Mouse (Mus musculus) lung, embryonic 14.5 days (tissue): ENCODE measurements around the gene Hist1h1d. TPM values are rescaled to one million over a fixed set of nuclear protein-coding genes. Genes with fewer than 3 reads are reported as not detected.

Experiments used
- ATAC-seq: fragments of 200-750 bp; cut with Nextera tagmentation; 2 replicates; pipeline ENCODE4 v1.8.0; 2017; ENCODE audit warnings: mild to moderate bottlenecking, moderate TSS enrichment, moderate library complexity; ENCODE audit not compliant: insufficient read depth
- DNase-seq: peaks from one replicate; pipeline ENCODE4 v3.0.0-alpha.2; 2015
- H3K27ac ChIP-seq: fragments of 300-500 bp; sonication (generic); 2 replicates; pipeline ENCODE4 v1.5.1; 2014; ENCODE audit warnings: low read depth, mild to moderate bottlenecking, moderate library complexity
- H3K27me3 ChIP-seq: fragments of 300-500 bp; sonication (generic); 2 replicates; pipeline ENCODE4 v1.6.1; 2014; ENCODE audit warnings: low read length, control low read depth; ENCODE audit not compliant: insufficient read depth
- H3K36me3 ChIP-seq: fragments of 300-500 bp; sonication (generic); 2 replicates; pipeline ENCODE4 v1.6.1; 2014; ENCODE audit warnings: control low read depth; ENCODE audit not compliant: insufficient read depth
- H3K4me1 ChIP-seq: fragments of 300-500 bp; sonication (generic); 2 replicates; pipeline ENCODE4 v1.6.1; 2014; ENCODE audit warnings: antibody characterized with exemption, control low read depth; ENCODE audit not compliant: insufficient read depth
- H3K4me2 ChIP-seq: fragments of 300-500 bp; sonication (generic); 2 replicates; pipeline ENCODE4 v1.6.1; 2014; ENCODE audit warnings: mild to moderate bottlenecking
- H3K4me3 ChIP-seq: fragments of 300-500 bp; sonication (generic); 2 replicates; pipeline ENCODE4 v1.5.1; 2014; ENCODE audit warnings: low read depth, low read length
- H3K9ac ChIP-seq: fragments of 300-500 bp; sonication (generic); 2 replicates; pipeline ENCODE4 v1.6.1; 2014
- H3K9me3 ChIP-seq: fragments of 300-500 bp; sonication (generic); 2 replicates; pipeline ENCODE4 v1.6.1; 2016; ENCODE audit warnings: low read depth, low read length, control low read depth
- CTCF ChIP-seq: IDR thresholded peaks from 2 replicates; pipeline ENCODE4 v1.5.1; 2016; ENCODE audit warnings: antibody characterized with exemption, low read depth
- WGBS: fragments of 180-500 bp; shearing (Covaris S2); extraction: QIAGEN DNeasy Blood & Tissue Kit; methylation state at CpG from one replicate; pipeline ENCODE4 v1.1.7; 2014; 5-methylcytosine and 5-hydroxymethylcytosine counted together
- polyA plus RNA-seq: library from polyadenylated mRNA; unstranded; fragments of >200 nt; fragmentation: Nextera tagmentation; extraction: Ambion mirVana; gene quantifications from 2 replicates; pipeline ENCODE4 v1.2.1, GENCODE M21; 2014

The Hist1h1d gene
- polyA plus RNA-seq, 1 experiment from 2014 or later, result 0.99 TPM

DNA sequence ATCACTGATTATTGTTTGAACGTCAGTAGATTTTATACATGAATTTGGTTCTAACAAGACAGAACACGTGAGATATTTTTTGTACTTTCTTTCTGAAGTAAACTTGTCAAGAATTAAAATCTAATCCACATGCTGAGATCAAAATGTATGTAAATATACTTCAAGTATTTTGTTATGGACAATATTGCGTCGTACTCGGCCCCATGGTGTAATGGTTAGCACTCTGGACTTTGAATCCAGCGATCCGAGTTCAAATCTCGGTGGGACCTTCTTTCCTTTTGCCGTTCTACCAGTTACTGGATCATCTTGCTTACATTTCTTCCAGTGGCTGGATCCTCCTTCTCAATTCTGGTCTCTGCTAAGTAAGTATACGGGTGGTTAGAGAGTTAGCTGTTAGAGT is 33.6 kb upstream of the Hist1h1d start:
- H3K27me3 ChIP-seq, result no peaks in the 10 kb centered on the region
- DNase-seq (peak; percentile 97), ATAC-seq (peak; percentile 53)
- H3K4me2 ChIP-seq, result peak overlapping the region; percentile 96
- WGBS, result 0% methylated on average over 10 of the region's 10 CpGs
- H3K9ac ChIP-seq, result 0 out of 2 replicates have a peak overlapping the region, but pooled peaks have one; percentile 21
- peak overlapping the region; percentile 61; the same call in 1 of the 2 replicates for H3K27ac ChIP-seq
- TF ChIP-seq CTCF, result no peak
- H3K9me3 ChIP-seq, result no peaks in the 10 kb centered on the region
- no peaks in the 10 kb centered on the region for H3K4me1 ChIP-seq
- peak overlapping the region; percentile 56 for H3K4me3 ChIP-seq
- H3K36me3 ChIP-seq, result no peaks in the 10 kb centered on the region

DNA sequence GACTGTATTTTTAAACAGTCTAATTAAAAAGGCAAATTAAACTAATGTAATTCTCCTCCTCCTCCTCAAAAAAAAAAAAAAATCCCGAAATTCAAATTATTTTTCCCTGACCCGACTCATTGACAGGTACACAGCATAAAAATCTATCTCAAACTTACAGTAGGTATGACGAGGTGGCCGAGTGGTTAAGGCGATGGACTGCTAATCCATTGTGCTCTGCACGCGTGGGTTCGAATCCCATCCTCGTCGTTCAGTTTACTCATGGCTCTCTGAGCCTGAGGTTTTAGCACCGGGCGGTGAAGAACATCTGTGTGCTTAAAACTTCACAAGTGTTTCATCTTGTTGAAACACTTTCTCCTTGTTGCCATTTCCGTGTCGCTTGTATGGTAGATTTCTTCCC is 31.4 kb upstream of the Hist1h1d start:
- under 1% methylated on average over 14 of the region's 14 CpGs for WGBS
- peak overlapping the region; percentile 53 for H3K4me2 ChIP-seq
- no peaks in the 10 kb centered on the region for H3K9me3 ChIP-seq
- no peak for TF ChIP-seq CTCF
- no peak overlapping the region for H3K9ac ChIP-seq
- peak; percentile 91 for DNase-seq
- no peaks in the 10 kb centered on the region for H3K36me3 ChIP-seq
- H3K27ac ChIP-seq, result no peak overlapping the region
- 0 out of 2 replicates have a peak, but pooled peaks cover 4% of the 10 kb centered on the region for H3K4me1 ChIP-seq
- no peaks in the 10 kb centered on the region for H3K27me3 ChIP-seq
- H3K4me3 ChIP-seq, result peak overlapping the region; percentile 15
- peak; percentile 49; the same call in 1 of the 2 replicates for ATAC-seq

DNA sequence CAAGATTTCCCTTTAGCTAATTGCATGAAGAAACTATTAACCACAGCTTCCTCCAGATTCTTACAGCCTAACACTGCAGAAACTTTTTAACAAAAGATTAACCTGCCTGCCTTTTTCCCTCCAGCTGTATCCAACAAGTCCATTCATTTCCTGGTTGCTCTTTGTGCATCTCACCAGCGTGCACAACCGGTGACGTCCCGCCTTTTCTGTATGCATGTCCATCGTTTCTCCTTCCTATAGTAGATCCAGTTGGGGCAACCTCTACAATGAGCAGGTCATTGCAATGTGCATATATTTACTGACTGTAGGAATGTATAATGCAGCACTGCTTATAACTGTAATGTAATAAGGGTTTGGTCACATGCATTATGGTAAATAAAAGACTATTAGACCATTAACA is 29.1 kb upstream of the Hist1h1d start:
- Histone ChIP-seq H3K27me3 (no peaks in the 10 kb centered on the region), H3K9ac (no peak overlapping the region), H3K4me3 (no peak overlapping the region), H3K4me1 (0 out of 2 replicates have a peak, but pooled peaks cover 10% of the 10 kb centered on the region), H3K36me3 (no peaks in the 10 kb centered on the region), H3K9me3 (no peaks in the 10 kb centered on the region), H3K4me2 (no peak overlapping the region), H3K27ac (no peak overlapping the region)
- no peak for ATAC-seq
- no peak for TF ChIP-seq CTCF
- no peak for DNase-seq
- WGBS, result 48% methylated on average over 5 of the region's 5 CpGs

DNA sequence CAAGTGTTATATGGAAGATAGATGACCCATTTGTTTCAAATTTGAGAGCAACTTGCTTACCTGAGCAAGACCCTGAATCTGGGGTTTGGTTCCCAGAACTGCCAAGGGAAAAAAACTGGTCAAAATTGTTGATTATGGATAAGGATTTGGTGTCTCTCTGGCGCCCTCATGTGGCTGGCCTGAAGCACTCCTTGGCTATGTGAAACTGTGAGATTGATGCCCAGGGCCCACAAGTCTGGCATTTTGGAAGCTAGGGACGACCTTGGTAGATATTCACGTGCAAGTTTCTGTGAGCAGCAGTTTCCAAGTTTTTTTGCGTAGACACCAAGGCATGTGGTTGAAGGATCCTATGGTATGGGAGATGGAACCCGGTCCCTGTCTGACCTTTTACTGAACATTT is 28.4 kb upstream of the Hist1h1d start:
- Histone ChIP-seq H3K4me3 (no peak overlapping the region), H3K27ac (no peak overlapping the region), H3K4me2 (0 out of 2 replicates have a peak overlapping the region, but pooled peaks have one; percentile 20), H3K27me3 (no peaks in the 10 kb centered on the region), H3K4me1 (0 out of 2 replicates have a peak, but pooled peaks cover 10% of the 10 kb centered on the region), H3K36me3 (no peaks in the 10 kb centered on the region), H3K9ac (no peak overlapping the region), H3K9me3 (no peaks in the 10 kb centered on the region)
- DNase-seq, result peak; percentile 90
- 5% methylated on average over 5 of the region's 5 CpGs for WGBS
- no peak; the same call in 1 of the 2 replicates for ATAC-seq
- peak; percentile 88 for TF ChIP-seq CTCF

DNA sequence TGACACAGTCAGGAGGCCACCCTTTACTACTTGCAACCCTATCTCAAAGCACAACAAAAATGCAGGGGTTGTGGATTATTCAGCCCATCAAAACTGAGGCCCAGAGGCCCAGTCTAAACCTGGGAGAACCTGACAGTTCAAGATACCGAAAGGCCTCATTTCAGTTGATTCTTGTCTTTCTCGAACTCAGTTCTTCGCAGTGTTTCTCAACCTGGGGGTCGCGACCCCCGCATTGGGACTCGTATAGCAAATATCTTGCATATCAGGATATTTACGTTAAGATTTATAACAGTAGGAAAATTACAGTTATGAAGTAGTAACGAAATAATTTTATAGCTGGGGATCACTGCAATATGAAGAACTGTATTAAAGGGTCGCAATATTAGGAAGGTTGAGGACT is 27.2 kb upstream of the Hist1h1d start:
- H3K36me3 ChIP-seq, result no peaks in the 10 kb centered on the region
- H3K4me3 ChIP-seq, result peak overlapping the region; percentile 36
- ATAC-seq (no peak), DNase-seq (peak; percentile 74)
- no peak overlapping the region for H3K27ac ChIP-seq
- H3K4me2 ChIP-seq, result peak overlapping the region; percentile 53
- H3K27me3 ChIP-seq, result no peaks in the 10 kb centered on the region
- 1% methylated on average over 10 of the region's 10 CpGs for WGBS
- H3K4me1 ChIP-seq, result 0 out of 2 replicates have a peak, but pooled peaks cover 10% of the 10 kb centered on the region
- no peak for TF ChIP-seq CTCF
- no peaks in the 10 kb centered on the region for H3K9me3 ChIP-seq
- H3K9ac ChIP-seq, result peak overlapping the region; percentile 13; the same call in 1 of the 2 replicates

DNA sequence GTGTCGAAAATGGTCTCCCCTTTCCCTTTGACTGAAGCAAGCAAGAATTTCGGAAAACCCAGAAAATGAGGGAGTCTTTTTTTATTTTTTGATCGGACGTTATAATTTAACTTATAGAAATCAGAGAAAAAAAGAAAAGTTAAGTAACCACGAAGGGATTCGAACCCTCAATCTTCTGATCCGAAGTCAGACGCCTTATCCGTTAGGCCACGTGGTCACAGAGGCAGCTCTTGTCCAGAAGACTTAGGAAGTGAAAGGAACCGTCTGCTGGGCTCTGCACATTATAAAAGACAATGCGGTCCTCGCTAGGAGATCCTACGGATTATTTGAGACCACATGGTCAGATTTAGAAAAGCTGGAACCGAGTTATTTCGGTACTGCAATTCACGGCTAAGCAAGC is 26.8 kb upstream of the Hist1h1d start:
- DNase-seq (peak; percentile 99), ATAC-seq (peak; percentile 28; the same call in 1 of the 2 replicates)
- TF ChIP-seq CTCF, result no peak
- Histone ChIP-seq H3K9ac (peak overlapping the region; percentile 38), H3K27ac (peak overlapping the region; percentile 48), H3K27me3 (no peaks in the 10 kb centered on the region), H3K4me1 (0 out of 2 replicates have a peak, but pooled peaks cover 10% of the 10 kb centered on the region), H3K36me3 (no peaks in the 10 kb centered on the region), H3K9me3 (no peaks in the 10 kb centered on the region), H3K4me2 (peak overlapping the region; percentile 53), H3K4me3 (peak overlapping the region; percentile 36)
- under 1% methylated on average over 17 of the region's 17 CpGs for WGBS

DNA sequence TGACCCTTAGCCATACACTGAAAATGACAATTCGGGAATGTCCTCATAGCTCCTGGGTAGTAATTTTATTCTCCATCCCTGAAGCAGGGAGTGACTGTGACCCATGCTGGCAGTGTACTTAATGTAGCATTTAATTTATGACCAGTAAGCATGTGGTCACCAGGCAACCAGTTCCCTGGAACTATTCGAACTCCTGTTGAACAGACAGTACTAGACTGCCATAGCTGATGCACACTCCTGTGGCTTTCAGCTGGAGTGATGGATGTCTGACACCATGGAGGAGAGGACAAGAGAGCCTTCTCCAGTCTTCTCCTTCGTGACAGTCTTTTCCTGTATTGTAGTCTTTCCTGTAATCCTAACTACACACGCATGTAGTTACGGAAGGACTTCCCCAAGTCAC is 24.1 kb upstream of the Hist1h1d start:
- Histone ChIP-seq H3K9ac (no peak overlapping the region), H3K27me3 (no peaks in the 10 kb centered on the region), H3K4me1 (peaks cover 19% of the 10 kb centered on the region; the same call in 1 of the 2 replicates), H3K9me3 (no peaks in the 10 kb centered on the region), H3K36me3 (no peaks in the 10 kb centered on the region), H3K4me2 (peak overlapping the region; percentile 63), H3K27ac (peak overlapping the region; percentile 19; the same call in 1 of the 2 replicates), H3K4me3 (no peak overlapping the region)
- WGBS, result 67% methylated on average over 5 of the region's 5 CpGs
- TF ChIP-seq CTCF, result no peak
- ATAC-seq (no peak), DNase-seq (no peak)
